Mouse (Mus musculus) layer of hippocampus, adult 11-12 months (tissue): ENCODE measurements at regions not wholly inside any gene's neighbourhood (a gene's known extent, or its start where the extent isn't known, plus 50 kb on each side); places are given as distances from the start of the nearest gene placed in this dataset.

ENCODE experiments used
- DNase-seq: peaks from one replicate; pipeline ENCODE4 v3.0.0; 2022; ENCODE audit warnings: low spot score

GRCm38 (mm10) chr13:71653939-71654467 is 309.5 kb downstream of the Irx1 start:
- DNase-seq = no peak

GRCm38 (mm10) chr13:71653212-71653938 is 310.1 kb downstream of the Irx1 start:
- DNase-seq = no peak

GRCm38 (mm10) chr13:71649876-71650275 is 313.6 kb downstream of the Irx1 start:
- DNase-seq = no peak

- no peak for DNase-seq
These were observed 314.5 kb downstream of the Irx1 start for GRCm38 (mm10) chr13:71649031-71649430.

GRCm38 (mm10) chr13:71631447-71631846 is 332.1 kb downstream of the Irx1 start:
- no peak for DNase-seq

GRCm38 (mm10) chr13:71617198-71617597 is 346.3 kb downstream of the Irx1 start:
- DNase-seq = no peak

- no peak for DNase-seq
These were observed 350.9 kb downstream of the Irx1 start for GRCm38 (mm10) chr13:71612393-71613179.

- no peak for DNase-seq
These were observed 381.0 kb downstream of the Irx1 start for GRCm38 (mm10) chr13:71582486-71582885.

- DNase-seq = no peak
These were observed 397.6 kb downstream of the Irx1 start for GRCm38 (mm10) chr13:71565895-71566294.

- DNase-seq = no peak
These were observed 398.1 kb downstream of the Irx1 start for GRCm38 (mm10) chr13:71565388-71565787.

GRCm38 (mm10) chr13:71558477-71559215 is 404.9 kb downstream of the Irx1 start:
- no peak for DNase-seq

- no peak for DNase-seq
These were observed 408.1 kb downstream of the Irx1 start for GRCm38 (mm10) chr13:71555471-71555870.

GRCm38 (mm10) chr13:71550109-71550508 is 413.4 kb downstream of the Irx1 start:
- DNase-seq = no peak

- DNase-seq = no peak
These were observed 414.2 kb downstream of the Irx1 start for GRCm38 (mm10) chr13:71549206-71549831.

- DNase-seq = no peak
These were observed 425.3 kb downstream of the Irx1 start for GRCm38 (mm10) chr13:71538226-71538625.

GRCm38 (mm10) chr13:71532796-71533351 is 430.6 kb downstream of the Irx1 start:
- no peak for DNase-seq

- no peak for DNase-seq
These were observed 434.0 kb downstream of the Irx1 start for GRCm38 (mm10) chr13:71529397-71530122.

- no peak for DNase-seq
These were observed 445.7 kb downstream of the Irx1 start for GRCm38 (mm10) chr13:71517776-71518175.

- no peak for DNase-seq
These were observed 450.3 kb downstream of the Irx1 start for GRCm38 (mm10) chr13:71513204-71513603.

GRCm38 (mm10) chr13:71507956-71508401 is 455.5 kb downstream of the Irx1 start:
- peak; percentile 4 for DNase-seq

GRCm38 (mm10) chr13:71507421-71507931 is 456.0 kb downstream of the Irx1 start:
- peak; percentile 14 for DNase-seq
